Mouse (Mus musculus) embryonic fibroblast, embryonic 13.5 days (primary cell): ENCODE data around the gene Elmsan1. TPM values are rescaled to one million over a fixed set of nuclear protein-coding genes. Genes with fewer than 3 reads are reported as not detected.
"Not testable (repeated sequence)": the region's sequence is repeated elsewhere in the genome, so short reads cannot be mapped to it uniquely, and the experiment has no call there.

Experiments
- H3K27ac ChIP-seq: 2 replicates; pipeline ENCODE4 v1.5.1; 2012; ENCODE audit warnings: low read length, control low read depth, inconsistent platforms; ENCODE audit not compliant: insufficient read depth
- H3K4me1 ChIP-seq: 2 replicates; pipeline ENCODE4 v1.6.1; 2011; ENCODE audit warnings: low read length; ENCODE audit not compliant: control insufficient read depth, insufficient read depth
- H3K4me3 ChIP-seq: 2 replicates; pipeline ENCODE4 v1.5.1; 2011; ENCODE audit warnings: mild to moderate bottlenecking, control low read depth, low read length; ENCODE audit not compliant: insufficient read depth
- CTCF ChIP-seq: IDR thresholded peaks from 2 replicates; pipeline ENCODE4 v1.5.1; 2011; ENCODE audit warnings: mild to moderate bottlenecking, control low read depth, low read length, moderate library complexity, borderline replicate concordance; ENCODE audit not compliant: insufficient read depth
- POLR2A ChIP-seq: IDR thresholded peaks from 2 replicates; pipeline ENCODE4 v1.6.1; 2011; ENCODE audit warnings: low read depth, mild to moderate bottlenecking, control low read depth, low read length, moderate library complexity
- polyA plus RNA-seq: library from polyadenylated mRNA; stranded (reverse); fragments of >200 nt; gene quantifications from 2 replicates; pipeline ENCODE4 v1.2.4, GENCODE M21; 2011; ENCODE audit warnings: low read depth; ENCODE audit not compliant: missing spikeins, insufficient read length

The Elmsan1 gene
- polyA plus RNA-seq, 1 experiment = 20.6 TPM

DNA sequence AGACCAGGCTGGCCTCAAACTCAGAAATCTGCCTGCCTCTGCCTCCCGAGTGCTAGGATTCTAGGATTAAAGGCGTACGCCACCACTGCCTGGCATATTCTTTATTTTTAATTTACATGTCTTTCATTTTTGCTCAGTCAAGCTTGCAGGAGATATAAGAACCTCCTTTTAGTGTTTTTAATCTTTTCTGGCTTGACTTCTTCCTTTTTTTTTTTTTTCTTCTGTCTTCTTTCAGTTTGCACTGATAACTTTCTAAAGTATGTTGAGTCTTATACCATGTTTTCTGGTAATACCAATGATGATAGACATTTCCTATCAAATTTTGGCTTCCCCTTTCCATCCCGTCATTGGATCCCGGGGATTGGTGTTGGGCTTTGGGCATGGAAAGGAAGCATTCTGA, 99.1 kb downstream of the Elmsan1 start:
- Histone ChIP-seq H3K4me1 (peaks cover 6% of the 10 kb centered on the region; the same call in 1 of the 2 replicates), H3K27ac (no peak overlapping the region), H3K4me3 (no peak overlapping the region)
- TF ChIP-seq POLR2A (no peak), CTCF (no peak)

DNA sequence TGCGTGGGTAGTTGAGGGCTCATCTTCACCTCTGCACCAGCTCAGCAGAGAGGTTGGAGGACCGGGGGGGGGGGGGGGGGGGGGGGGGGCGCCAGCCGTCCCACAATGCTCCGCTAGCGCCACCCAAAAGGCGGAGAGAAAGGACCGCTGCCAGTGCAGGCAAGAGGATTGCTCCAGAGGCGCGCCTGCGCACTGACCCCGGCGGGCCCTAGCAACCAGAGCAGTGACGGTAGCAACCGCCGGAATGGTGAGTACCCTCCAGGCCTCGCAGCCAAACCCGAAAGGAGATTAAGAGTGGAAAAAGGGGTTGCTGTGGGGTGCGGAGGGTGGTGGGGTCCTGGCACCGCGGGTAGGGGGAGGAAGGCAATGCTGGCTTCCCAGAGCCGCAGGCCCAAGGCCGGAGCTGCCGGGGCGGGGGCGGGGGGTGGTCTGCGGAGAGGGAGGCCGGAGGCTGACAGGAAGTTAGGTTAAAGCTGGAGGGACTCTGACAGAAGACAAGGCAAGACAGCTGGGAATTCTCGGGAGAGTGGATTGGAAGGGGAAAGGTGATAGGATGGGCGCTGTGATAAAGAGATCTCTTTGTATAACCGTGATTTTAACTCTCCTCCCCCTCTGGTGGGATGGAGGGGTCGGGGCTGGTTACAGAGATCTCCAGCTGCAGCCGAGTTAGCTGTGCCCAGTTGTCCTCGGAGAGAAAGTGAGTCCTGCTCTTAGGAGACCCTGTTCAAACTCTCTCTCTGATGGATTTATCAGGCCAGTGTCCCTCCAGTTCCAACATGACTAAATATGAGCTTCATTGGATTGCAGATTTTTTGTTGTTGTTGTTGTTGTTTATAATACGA, 104.3 kb downstream of the Elmsan1 start, which contains the start of gene Dnal1:
Gene Dnal1 (plus strand): TSS at position 214 of the 842 bp plus-strand sequence.
- peak; percentile 63 for TF ChIP-seq POLR2A
- no peak for TF ChIP-seq CTCF
- H3K4me1 ChIP-seq = peaks cover 6% of the 10 kb centered on the region; the same call in 1 of the 2 replicates
- H3K4me3 ChIP-seq = peak within 1 kb of the TSS; percentile 81
- no peak within 1 kb of the TSS for H3K27ac ChIP-seq

DNA sequence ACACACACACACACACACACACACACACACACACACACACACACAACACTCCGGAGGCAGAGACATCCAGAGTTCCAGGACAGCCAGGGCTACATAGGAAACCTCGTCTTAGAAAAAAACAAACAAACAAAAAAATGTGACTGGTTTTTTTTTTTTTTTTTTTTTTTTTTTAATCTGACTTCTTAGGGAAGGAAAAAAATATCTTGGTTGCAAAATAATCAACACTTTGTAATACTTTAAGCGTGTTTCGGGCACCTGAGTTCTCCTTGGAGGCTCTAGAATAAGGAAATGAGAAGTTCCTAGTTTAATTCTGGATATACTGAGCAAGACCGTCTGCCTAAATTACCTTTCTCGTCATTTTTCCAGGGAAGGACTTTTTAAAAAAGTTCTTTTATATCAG, 105.0 kb downstream of the Elmsan1 start:
- H3K27ac ChIP-seq = no peak overlapping the region
- H3K4me1 ChIP-seq = peaks cover 6% of the 10 kb centered on the region; the same call in 1 of the 2 replicates
- no peak for TF ChIP-seq CTCF
- TF ChIP-seq POLR2A = no peak
- H3K4me3 ChIP-seq = peak overlapping the region; percentile 23; the same call in 1 of the 2 replicates

DNA sequence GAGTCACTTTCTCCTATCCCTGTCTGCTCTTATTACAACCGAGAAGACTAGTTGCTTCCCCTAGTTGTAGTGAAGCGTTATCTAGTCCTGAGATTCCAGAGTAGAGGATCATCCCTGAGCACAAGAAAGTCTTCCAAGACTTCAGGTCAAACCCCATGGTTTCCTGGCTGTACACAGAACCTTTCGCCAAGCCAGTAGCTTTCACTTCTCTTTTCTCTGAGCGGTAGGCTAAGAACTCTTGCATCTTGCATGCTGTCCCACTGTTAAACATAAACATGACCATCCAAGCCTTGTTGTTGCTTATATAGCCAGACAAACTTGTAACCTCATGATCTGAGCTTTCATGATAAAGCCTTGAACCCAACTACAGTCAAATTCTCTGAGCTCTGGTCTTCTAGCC, 107.9 kb downstream of the Elmsan1 start:
- no peak overlapping the region for H3K27ac ChIP-seq
- peaks cover 6% of the 10 kb centered on the region; the same call in 1 of the 2 replicates for H3K4me1 ChIP-seq
- no peak for TF ChIP-seq CTCF
- no peak for TF ChIP-seq POLR2A
- H3K4me3 ChIP-seq = no peak overlapping the region

DNA sequence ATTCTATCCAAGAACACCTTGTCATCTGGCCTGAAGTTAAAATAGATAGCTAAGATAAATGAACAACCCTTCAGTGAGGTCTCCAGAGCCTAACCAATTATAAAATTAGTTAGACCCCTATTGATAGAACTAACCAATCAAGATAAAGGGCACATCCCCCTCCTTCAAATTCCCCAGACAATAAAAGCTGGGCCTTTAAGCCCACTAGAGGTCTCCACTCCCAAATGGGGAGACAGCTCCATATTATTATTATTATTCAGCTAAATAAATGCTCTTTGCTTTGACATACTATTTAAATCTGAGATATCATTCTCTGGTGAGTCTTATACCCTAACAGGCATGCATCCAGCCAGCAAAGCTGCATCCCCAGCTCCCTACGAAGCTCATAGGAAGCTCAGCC, 108.8 kb downstream of the Elmsan1 start:
- no peak overlapping the region for H3K4me3 ChIP-seq
- peaks cover 2% of the 10 kb centered on the region; the same call in 1 of the 2 replicates for H3K4me1 ChIP-seq
- no peak overlapping the region for H3K27ac ChIP-seq
- TF ChIP-seq CTCF (no peak), POLR2A (no peak)

DNA sequence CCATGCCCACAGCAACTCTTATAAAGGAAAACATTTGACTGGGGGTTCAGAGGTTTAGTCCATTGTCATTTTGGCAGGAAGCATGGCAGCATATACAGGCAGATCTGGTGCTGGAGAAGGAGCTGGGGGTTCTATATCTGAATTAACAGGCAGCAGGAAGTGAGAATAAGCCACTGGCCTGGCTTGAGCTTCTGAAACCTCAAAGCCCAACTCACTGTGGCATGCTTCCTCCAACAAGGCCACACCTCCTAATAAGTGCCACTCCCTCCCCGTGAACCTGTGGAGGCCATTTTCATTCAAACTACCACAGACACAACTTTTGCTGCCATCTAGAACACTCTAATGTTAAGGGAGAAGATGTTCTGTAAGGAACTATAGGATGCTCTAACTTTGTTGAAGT, 111.0 kb downstream of the Elmsan1 start:
- H3K4me1 ChIP-seq = no peaks in the 10 kb centered on the region
- no peak overlapping the region for H3K4me3 ChIP-seq
- no peak for TF ChIP-seq CTCF
- no peak for TF ChIP-seq POLR2A
- H3K27ac ChIP-seq = no peak overlapping the region

DNA sequence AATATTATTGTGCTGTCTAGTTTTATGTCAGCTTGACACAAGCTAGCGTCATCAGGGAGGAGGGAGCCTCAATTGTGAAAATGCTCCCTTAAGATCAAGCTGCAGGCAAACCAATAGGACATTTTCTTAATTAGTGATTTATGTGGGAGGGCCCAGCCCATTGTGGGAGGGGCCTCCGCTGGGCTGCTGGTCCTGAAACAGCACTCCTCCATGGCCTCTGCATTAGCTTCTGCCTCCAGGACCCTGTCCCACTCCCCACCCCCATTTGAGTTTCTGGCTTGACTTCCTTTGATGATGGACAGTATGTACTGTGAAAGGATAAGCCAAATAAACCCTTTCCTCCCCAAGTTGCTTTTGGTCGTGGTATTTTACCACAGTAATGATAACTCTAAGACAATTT, 111.7 kb downstream of the Elmsan1 start:
- H3K4me3 ChIP-seq = no peak overlapping the region
- no peak overlapping the region for H3K27ac ChIP-seq
- no peak for TF ChIP-seq CTCF
- TF ChIP-seq POLR2A = no peak
- no peaks in the 10 kb centered on the region for H3K4me1 ChIP-seq

DNA sequence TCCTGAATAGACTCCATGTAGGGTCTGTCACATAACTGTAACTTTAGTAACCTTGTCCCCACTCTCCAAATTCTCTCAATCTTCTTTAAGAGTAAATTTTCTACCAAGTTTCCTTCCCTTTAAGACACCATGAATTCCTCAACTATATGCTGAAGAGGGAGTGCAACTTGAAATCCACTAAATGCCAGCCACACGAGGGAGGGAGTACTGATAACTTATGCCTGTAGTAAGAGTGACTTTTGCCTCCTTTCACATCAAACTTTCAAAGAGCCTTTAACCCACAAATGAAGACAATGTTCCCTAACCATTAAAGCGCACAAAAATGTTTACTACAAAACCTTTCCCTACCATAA, 117.2 kb downstream of the Elmsan1 start:
- H3K27ac ChIP-seq = no peak overlapping the region
- no peak for TF ChIP-seq POLR2A
- no peak for TF ChIP-seq CTCF
- peak overlapping the region; percentile 35 for H3K4me3 ChIP-seq
- no peaks in the 10 kb centered on the region for H3K4me1 ChIP-seq

DNA sequence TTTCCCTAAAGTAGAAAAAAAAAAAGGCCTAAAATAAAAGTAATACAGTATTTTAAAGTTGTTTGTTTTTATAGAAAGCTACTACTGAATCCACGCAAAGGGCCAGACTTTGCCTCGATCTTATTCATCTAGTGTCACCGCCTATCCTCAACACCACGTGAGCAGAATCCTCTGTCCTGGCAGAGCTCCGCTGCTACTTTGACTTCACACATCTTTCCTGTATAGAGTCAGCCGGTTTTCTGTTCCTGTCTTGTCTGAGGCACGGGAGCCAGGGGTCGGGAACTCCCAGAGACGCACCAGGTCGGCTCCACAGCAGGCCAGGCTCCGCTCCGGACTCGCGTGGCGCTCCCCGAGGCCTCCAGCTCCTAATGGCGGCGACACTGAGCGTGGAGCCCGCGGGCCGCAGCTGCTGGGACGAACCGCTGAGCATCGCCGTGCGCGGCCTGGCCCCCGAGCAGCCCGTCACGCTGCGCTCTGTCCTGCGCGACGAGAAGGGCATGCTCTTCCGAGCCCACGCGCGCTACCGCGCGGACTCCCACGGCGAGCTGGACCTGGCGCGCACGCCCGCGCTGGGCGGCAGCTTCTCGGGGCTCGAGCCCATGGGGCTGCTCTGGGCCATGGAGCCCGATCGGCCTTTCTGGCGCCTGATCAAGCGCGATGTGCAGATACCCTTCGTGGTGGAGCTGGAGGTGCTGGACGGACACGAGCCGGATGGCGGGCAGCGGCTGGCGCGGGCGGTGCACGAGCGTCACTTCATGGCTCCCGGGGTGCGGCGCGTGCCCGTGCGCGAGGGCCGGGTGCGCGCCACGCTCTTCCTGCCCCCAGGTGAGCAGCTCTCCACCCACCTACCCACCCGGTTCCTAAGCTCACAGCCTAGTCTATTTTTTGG, 117.8 kb downstream of the Elmsan1 start, which contains the start of gene Acot6:
Gene Acot6 (plus strand): TSS at position 51 of the 889 bp plus-strand sequence.
- H3K4me1 ChIP-seq, H3K27ac ChIP-seq: not testable (repeated sequence)
- peak; percentile 49; the same call in 1 of the 2 replicates for TF ChIP-seq POLR2A
- peak within 1 kb of the TSS; percentile 35 for H3K4me3 ChIP-seq
